Mouse (Mus musculus): Measurements from ENCODE around the gene Foxred2. TPM values are rescaled to one million over a fixed set of nuclear protein-coding genes. Genes with fewer than 3 reads are reported as not detected.

Gene Foxred2
- polyA plus RNA-seq, 1 experiment from 2014 or later, result 9.1 TPM

DNA sequence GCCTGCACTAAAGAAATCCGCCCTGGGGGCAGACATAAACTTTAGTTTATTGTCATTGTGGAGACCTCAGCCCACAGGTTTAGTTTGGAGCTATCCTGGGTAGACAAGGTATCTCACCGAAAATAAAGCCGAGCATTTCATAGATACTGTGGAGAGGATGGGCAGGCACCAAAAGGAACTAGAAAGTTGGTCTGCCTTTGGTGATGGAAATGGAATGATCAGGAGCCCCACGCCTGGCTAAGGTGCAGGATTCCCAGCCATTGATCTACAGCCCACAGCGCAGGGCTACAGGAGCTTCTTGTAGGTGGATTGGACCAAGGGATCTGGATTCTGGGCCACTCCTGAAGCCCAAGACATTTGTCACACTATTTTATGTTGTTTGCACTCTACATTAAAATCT, 1.1 kb upstream of the Foxred2 start:
- Histone ChIP-seq H3K4me2 (ENCODE audit: low read depth, low read length, severe bottlenecking) (no peak overlapping the region), H3K9ac (ENCODE audit: low read length) (no peak overlapping the region), H3K9me3 (ENCODE audit: control insufficient read depth, low read length) (no peaks in the 10 kb centered on the region), H3K27ac (ENCODE audit: low read depth, low read length) (no peak overlapping the region), H3K4me1 (replicated peaks; ENCODE audit: control insufficient read depth, insufficient read depth, low read length) (peaks cover 8% of the 10 kb centered on the region), H3K4me3 (ENCODE audit: low read depth, low read length) (no peak overlapping the region), H3K27me3 (ENCODE audit: control insufficient read depth, insufficient read depth, low read length) (peaks cover 4% of the 10 kb centered on the region; the same call in 1 of the 2 replicates), H3K36me3 (ENCODE audit: control insufficient read depth, insufficient read depth, low read length) (peaks cover 21% of the 10 kb centered on the region)
- DNase-seq (ENCODE audit: low spot score) (no peak), ATAC-seq (replicated peaks; ENCODE audit: low FRiP score) (no peak)
- WGBS, result 47% methylated on average over 5 of the region's 5 CpGs

GRCm38 (mm10) chr15:77955440-77956403, 800 bp downstream of the Foxred2 start:
- DNase-seq (ENCODE audit: low spot score) (peak; percentile 70), ATAC-seq (replicated peaks; ENCODE audit: low FRiP score) (no peak; the same call in none of the 2 replicates)
- H3K27me3 ChIP-seq (ENCODE audit: control insufficient read depth, insufficient read depth, low read length), result peaks cover 4% of the 10 kb centered on the region; the same call in 1 of the 2 replicates
- H3K27ac ChIP-seq (ENCODE audit: low read depth, low read length), result no peak overlapping the region
- peaks cover 8% of the 10 kb centered on the region for H3K4me1 ChIP-seq (replicated peaks; ENCODE audit: control insufficient read depth, insufficient read depth, low read length)
- WGBS, result 11% methylated on average over 52 of the region's 52 CpGs
- H3K4me3 ChIP-seq (ENCODE audit: low read depth, low read length), result peak overlapping the region; percentile 54
- peak overlapping the region; percentile 79 for H3K4me2 ChIP-seq (ENCODE audit: low read depth, low read length, severe bottlenecking)
- H3K9me3 ChIP-seq (ENCODE audit: control insufficient read depth, low read length), result no peaks in the 10 kb centered on the region
- H3K36me3 ChIP-seq (ENCODE audit: control insufficient read depth, insufficient read depth, low read length), result peaks cover 14% of the 10 kb centered on the region; the same call in 1 of the 2 replicates
- H3K9ac ChIP-seq (ENCODE audit: low read length), result peak overlapping the region; percentile 59

GRCm38 (mm10) chr15:77954362-77954761, 2.2 kb downstream of the Foxred2 start:
- ATAC-seq (replicated peaks; ENCODE audit: low FRiP score) (no peak), DNase-seq (ENCODE audit: low spot score) (no peak)
- WGBS, result 89% methylated on average over 2 of the region's 2 CpGs
- Histone ChIP-seq H3K27ac (ENCODE audit: low read depth, low read length) (no peak overlapping the region), H3K4me1 (replicated peaks; ENCODE audit: control insufficient read depth, insufficient read depth, low read length) (peaks cover 8% of the 10 kb centered on the region), H3K36me3 (ENCODE audit: control insufficient read depth, insufficient read depth, low read length) (peaks cover 7% of the 10 kb centered on the region; the same call in 1 of the 2 replicates), H3K9ac (ENCODE audit: low read length) (no peak overlapping the region), H3K4me2 (ENCODE audit: low read depth, low read length, severe bottlenecking) (no peak overlapping the region), H3K4me3 (ENCODE audit: low read depth, low read length) (no peak overlapping the region), H3K27me3 (ENCODE audit: control insufficient read depth, insufficient read depth, low read length) (peaks cover 4% of the 10 kb centered on the region; the same call in 1 of the 2 replicates), H3K9me3 (ENCODE audit: control insufficient read depth, low read length) (no peaks in the 10 kb centered on the region)

GRCm38 (mm10) chr15:77952921-77953320, 3.6 kb downstream of the Foxred2 start:
- H3K36me3 ChIP-seq (ENCODE audit: control insufficient read depth, insufficient read depth, low read length), result no peaks in the 10 kb centered on the region
- no peak overlapping the region for H3K4me3 ChIP-seq (ENCODE audit: low read depth, low read length)
- no peak overlapping the region for H3K4me2 ChIP-seq (ENCODE audit: low read depth, low read length, severe bottlenecking)
- H3K9ac ChIP-seq (ENCODE audit: low read length), result no peak overlapping the region
- H3K9me3 ChIP-seq (ENCODE audit: control insufficient read depth, low read length), result no peaks in the 10 kb centered on the region
- WGBS, result 88% methylated on average over 3 of the region's 3 CpGs
- ATAC-seq (replicated peaks; ENCODE audit: low FRiP score) (no peak), DNase-seq (ENCODE audit: low spot score) (no peak)
- peaks cover 8% of the 10 kb centered on the region for H3K4me1 ChIP-seq (replicated peaks; ENCODE audit: control insufficient read depth, insufficient read depth, low read length)
- H3K27me3 ChIP-seq (ENCODE audit: control insufficient read depth, insufficient read depth, low read length), result peaks cover 4% of the 10 kb centered on the region; the same call in 1 of the 2 replicates
- H3K27ac ChIP-seq (ENCODE audit: low read depth, low read length), result no peak overlapping the region

DNA sequence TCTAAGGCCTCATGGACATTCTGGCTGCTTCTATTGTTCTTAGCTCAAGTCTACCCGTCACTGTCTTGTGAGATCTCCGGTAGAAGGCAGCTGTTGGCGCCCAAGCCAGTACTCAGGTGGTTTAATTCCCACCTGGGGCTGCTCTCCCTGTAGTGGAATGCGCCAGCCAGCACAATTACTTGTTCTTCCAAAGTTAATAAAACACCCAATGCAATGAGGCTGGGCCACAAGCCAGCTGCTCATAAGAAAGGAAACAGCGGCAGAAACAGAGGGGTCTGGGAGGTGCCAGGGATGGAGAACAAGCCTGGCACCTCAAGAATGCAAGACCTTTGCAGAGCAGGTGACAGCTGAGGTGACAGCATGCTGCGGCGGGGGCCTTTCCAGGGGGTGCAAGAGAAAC, 7.5 kb downstream of the Foxred2 start:
- Histone ChIP-seq H3K9me3 (ENCODE audit: control insufficient read depth, low read length) (no peaks in the 10 kb centered on the region), H3K4me3 (ENCODE audit: low read depth, low read length) (no peak overlapping the region), H3K27ac (ENCODE audit: low read depth, low read length) (no peak overlapping the region), H3K9ac (ENCODE audit: low read length) (no peak overlapping the region), H3K4me2 (ENCODE audit: low read depth, low read length, severe bottlenecking) (no peak overlapping the region), H3K4me1 (replicated peaks; ENCODE audit: control insufficient read depth, insufficient read depth, low read length) (no peaks in the 10 kb centered on the region), H3K27me3 (ENCODE audit: control insufficient read depth, insufficient read depth, low read length) (no peaks in the 10 kb centered on the region), H3K36me3 (ENCODE audit: control insufficient read depth, insufficient read depth, low read length) (no peaks in the 10 kb centered on the region; the same call in 1 of the 2 replicates)
- DNase-seq (ENCODE audit: low spot score), result no peak
- no peak for ATAC-seq (replicated peaks; ENCODE audit: low FRiP score)
- 92% methylated on average over 7 of the region's 7 CpGs for WGBS

- no peaks in the 10 kb centered on the region for H3K27me3 ChIP-seq (ENCODE audit: control insufficient read depth, insufficient read depth, low read length)
- H3K4me2 ChIP-seq (ENCODE audit: low read depth, low read length, severe bottlenecking), result no peak overlapping the region
- H3K9ac ChIP-seq (ENCODE audit: low read length), result no peak overlapping the region
- no peaks in the 10 kb centered on the region for H3K4me1 ChIP-seq (replicated peaks; ENCODE audit: control insufficient read depth, insufficient read depth, low read length)
- H3K27ac ChIP-seq (ENCODE audit: low read depth, low read length), result no peak overlapping the region
- WGBS, result 87% methylated on average over 4 of the region's 4 CpGs
- no peaks in the 10 kb centered on the region for H3K9me3 ChIP-seq (ENCODE audit: control insufficient read depth, low read length)
- ATAC-seq (replicated peaks; ENCODE audit: low FRiP score) (no peak), DNase-seq (ENCODE audit: low spot score) (no peak)
- H3K36me3 ChIP-seq (ENCODE audit: control insufficient read depth, insufficient read depth, low read length), result no peaks in the 10 kb centered on the region; the same call in 1 of the 2 replicates
- no peak overlapping the region for H3K4me3 ChIP-seq (ENCODE audit: low read depth, low read length)
Measured at GRCm38 (mm10) chr15:77945711-77946110, 10.8 kb downstream of the Foxred2 start.

DNA sequence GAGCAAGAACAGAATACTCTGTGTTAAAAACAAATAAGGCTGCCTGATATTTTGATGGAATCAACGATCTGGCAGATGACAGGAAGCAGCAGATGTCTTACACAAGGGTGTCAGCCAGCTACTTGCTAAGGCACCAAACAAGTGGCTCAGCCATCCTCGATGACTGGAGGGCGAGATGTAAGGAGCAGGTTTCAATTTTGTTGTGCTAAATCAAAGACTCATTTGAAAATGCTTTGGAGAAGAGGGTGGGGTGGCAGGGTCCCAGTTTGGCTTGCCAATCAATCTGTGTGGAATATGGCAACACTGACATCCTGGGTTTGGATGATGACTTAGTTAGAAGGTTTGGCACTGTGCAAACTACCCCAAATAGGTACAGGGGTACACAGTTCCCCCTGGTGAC, 15.0 kb downstream of the Foxred2 start:
- Histone ChIP-seq H3K36me3 (ENCODE audit: control insufficient read depth, insufficient read depth, low read length) (no peaks in the 10 kb centered on the region; the same call in 1 of the 2 replicates), H3K9ac (ENCODE audit: low read length) (no peak overlapping the region), H3K4me1 (replicated peaks; ENCODE audit: control insufficient read depth, insufficient read depth, low read length) (no peaks in the 10 kb centered on the region), H3K27me3 (ENCODE audit: control insufficient read depth, insufficient read depth, low read length) (no peaks in the 10 kb centered on the region), H3K27ac (ENCODE audit: low read depth, low read length) (no peak overlapping the region), H3K4me3 (ENCODE audit: low read depth, low read length) (no peak overlapping the region), H3K9me3 (ENCODE audit: control insufficient read depth, low read length) (no peaks in the 10 kb centered on the region), H3K4me2 (ENCODE audit: low read depth, low read length, severe bottlenecking) (no peak overlapping the region)
- 88% methylated on average over 3 of the region's 3 CpGs for WGBS
- ATAC-seq (replicated peaks; ENCODE audit: low FRiP score) (no peak), DNase-seq (ENCODE audit: low spot score) (no peak)

DNA sequence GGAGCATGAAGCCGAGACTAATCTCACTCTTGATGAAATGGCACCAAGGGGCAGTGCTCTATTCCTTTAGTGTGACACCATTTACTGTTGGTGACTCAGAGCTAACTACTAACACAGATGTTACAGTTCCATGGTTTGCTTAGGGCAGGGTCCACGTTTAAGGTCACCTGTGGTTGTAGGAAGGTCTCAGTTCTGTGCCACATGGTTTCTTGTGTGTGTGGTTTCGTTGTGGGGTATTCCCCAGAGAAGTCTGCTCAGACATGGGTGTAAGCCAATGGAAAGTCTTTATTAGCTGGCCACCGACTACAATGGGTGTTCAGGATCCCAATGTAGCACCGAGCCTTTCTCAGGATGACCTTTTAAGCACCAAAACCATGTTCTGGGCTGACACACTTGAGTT, 18.0 kb downstream of the Foxred2 start:
- no peak overlapping the region for H3K4me2 ChIP-seq (ENCODE audit: low read depth, low read length, severe bottlenecking)
- H3K9me3 ChIP-seq (ENCODE audit: control insufficient read depth, low read length), result no peaks in the 10 kb centered on the region
- no peak for ATAC-seq (replicated peaks; ENCODE audit: low FRiP score)

More for the DNA sequence above, 18.0 kb downstream of the Foxred2 start:
- Histone ChIP-seq H3K4me1 (replicated peaks; ENCODE audit: control insufficient read depth, insufficient read depth, low read length) (no peaks in the 10 kb centered on the region), H3K27me3 (ENCODE audit: control insufficient read depth, insufficient read depth, low read length) (no peaks in the 10 kb centered on the region), H3K4me3 (ENCODE audit: low read depth, low read length) (no peak overlapping the region), H3K36me3 (ENCODE audit: control insufficient read depth, insufficient read depth, low read length) (no peaks in the 10 kb centered on the region; the same call in 1 of the 2 replicates), H3K27ac (ENCODE audit: low read depth, low read length) (no peak overlapping the region), H3K9ac (ENCODE audit: low read length) (no peak overlapping the region)
- 81% methylated on average over 5 of the region's 5 CpGs for WGBS
- DNase-seq (ENCODE audit: low spot score), result no peak
